Mouse (Mus musculus) heart, postnatal 14 days (tissue): Measurements from ENCODE around the gene Abca4. TPM values are rescaled to one million over a fixed set of nuclear protein-coding genes. Genes with fewer than 3 reads are reported as not detected.

Source experiments
- DNase-seq, 2 experiments: peaks; one replicate each; pipeline ENCODE4 v3.0.0; 2021 to 2022
- intact Hi-C: fragments of 180-260 bp; cut with DNase I; formaldehyde crosslinking; loops from one replicate; pipeline ENCODE4 v1.15.1; 2025
- total RNA-seq, 2 experiments: library from RNA; stranded (reverse); gene quantifications; 2 replicates each; pipeline ENCODE4 v1.2.3; 2021

Gene Abca4
- total RNA-seq, 2 experiments from 2014 or later: 4.2 to 4.3 TPM

DNA sequence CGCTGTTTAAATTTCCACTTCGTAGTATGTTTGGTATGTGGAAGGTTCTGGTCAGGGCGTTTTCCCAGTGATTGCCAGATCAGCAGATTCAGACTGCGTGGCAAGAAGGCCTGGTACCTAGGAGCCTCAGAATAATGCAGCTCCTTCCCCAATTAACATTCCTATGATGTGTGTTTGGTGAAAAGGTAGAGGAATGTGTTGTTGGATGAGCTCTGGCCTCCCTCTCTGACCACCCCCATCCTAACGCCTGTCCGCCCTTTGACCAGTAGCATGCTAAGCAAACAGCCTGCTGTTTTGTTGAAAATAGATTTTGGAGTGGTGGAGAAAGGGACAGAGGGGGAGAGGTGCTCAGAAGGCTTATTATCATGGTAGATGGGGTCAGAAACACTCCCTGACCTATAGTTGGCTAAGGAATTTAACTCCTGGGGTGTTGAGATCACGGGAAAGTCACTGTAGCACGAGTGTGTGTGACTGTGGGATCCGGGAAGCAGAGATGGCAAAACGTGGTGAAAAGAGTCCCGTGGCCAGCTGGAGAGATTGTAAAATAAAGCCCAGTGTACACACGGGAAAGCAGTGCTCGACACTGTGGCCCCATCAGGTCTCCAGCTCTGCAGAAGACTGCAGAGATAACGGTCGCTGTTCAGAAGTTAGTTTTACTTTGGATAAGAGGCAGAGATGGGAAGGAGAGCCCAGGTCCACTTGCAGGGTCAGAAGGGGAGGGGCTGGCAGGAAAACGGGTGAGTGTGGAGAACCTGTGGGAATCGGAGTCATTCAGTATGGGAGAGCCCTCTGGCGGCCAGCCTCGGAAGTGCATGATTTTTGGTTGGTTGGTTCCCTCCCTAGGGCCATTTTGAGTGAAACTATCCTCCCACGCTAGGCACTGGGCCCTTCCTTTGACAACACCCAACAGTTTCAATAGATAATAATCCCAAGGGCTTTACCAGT is 59.9 kb downstream of the Abca4 start:
- DNase-seq: peak; percentile 89 to 94
- intact Hi-C loops: loop anchor here (1.0 to 5.0 kb wide), 6 partner anchors 25 to 219 kb away; partner anchors contain the start of gene Abca4

DNA sequence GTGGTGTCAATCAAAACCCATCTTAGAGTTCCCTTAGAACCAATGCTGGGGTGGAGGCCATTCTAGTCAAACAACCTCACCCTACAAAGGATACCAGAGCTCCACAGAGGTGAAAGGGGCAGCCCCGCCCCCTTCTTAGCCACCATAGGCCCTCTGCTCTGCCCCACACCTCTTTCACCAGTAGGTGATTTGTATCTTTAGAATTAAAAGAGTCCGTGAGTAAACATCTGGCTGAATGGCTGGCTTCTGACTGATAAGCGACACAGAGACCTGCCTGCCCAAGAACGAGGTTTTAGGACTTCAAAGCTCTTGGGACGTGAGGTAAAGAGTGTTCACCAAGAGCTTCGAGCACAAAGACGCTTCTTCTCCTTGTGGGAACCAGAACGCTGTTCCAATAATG is 62.7 kb downstream of the Abca4 start:
- intact Hi-C loops: no loop called here

DNA sequence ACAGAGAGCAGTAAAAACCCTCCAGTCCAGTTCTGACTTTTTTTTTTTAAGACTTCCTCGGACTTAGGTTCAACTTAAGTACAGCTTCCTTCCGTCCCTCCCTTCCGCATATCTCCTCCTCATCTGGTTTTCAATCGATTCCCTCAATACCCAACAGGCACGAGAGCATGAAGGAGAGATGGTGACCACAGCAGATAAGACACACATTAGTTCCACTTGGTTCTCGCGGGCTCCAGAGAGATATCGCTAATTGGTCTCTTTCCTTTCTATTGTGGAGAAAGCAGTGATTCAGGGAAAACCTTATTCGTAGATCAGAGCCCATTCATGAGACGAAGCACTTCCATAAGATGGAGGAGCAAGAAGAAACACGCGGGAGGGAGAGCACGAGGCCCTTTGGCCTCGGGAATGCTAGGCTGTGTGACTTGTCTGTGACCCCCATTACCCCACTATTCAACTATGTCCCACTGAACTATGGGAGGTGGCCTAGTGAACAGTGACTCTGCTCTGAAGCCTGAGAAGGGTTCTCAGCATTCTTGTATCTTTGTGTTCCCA is 63.5 kb downstream of the Abca4 start:
- intact Hi-C loops: no loop called here
- DNase-seq: no peak

More for the DNA sequence above, 62.7 kb downstream of the Abca4 start:
- no peak for DNase-seq

DNA sequence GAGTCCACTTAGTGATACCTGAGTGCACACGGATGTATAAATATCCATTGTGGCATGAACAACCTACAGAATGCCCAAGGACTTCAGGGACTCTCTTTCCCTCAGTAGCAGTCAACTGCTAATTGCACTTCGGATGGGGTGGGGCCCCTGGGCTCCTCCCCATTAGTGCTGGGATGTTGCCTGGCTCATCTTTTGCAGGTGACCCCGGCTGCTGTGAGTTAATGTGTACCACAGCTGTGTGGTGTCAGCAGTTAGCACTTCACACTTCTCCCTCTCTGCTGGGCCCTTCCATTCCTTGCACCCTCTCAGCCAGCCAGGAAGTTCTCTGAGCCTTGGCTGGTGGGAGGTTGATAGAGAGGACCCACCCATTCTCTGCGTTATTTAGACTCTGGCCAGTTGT is 65.2 kb downstream of the Abca4 start:
- DNase-seq: no peak
- intact Hi-C loops: no loop called here

DNA sequence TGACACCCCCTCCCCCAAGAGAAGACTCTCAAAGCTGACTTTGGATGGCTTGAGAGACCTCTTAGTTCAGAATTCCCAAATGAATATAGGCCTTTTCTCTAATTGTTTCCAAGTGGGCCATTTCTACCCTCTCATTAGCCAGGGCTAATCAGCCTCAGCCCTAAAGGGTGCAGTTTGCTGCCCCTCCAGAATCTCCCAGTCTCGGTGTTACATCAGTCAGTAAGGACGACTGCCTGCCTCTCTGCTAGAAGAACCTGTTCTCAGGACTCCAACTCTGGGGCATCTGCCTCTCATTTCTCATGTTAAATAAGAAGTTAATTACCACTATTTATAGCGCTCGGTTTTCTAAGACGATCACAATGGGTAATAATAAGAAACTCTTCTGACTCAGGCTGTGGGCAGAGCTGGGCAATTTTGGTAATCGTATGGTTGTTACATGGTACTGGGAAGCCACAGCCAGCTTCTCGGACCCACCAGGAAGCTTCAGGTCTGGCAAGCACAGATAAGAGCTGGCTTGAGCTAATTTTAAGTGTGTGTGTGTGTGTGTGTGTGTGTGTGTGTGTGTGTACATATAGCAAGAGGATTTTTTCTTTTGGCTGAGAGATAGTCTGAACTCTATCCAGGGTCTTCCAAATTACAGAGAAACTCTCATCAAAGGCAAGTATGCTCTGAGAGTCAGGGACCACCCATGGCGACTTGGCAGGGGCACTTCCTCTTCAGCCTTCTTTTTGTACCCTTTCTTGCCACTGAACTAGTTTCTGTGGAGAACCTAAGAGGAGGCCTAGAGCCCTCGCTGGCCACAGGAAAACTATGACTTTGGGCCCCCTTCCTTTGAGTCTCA is 67.1 kb downstream of the Abca4 start:
- intact Hi-C loops: no loop called here
- no peak for DNase-seq

DNA sequence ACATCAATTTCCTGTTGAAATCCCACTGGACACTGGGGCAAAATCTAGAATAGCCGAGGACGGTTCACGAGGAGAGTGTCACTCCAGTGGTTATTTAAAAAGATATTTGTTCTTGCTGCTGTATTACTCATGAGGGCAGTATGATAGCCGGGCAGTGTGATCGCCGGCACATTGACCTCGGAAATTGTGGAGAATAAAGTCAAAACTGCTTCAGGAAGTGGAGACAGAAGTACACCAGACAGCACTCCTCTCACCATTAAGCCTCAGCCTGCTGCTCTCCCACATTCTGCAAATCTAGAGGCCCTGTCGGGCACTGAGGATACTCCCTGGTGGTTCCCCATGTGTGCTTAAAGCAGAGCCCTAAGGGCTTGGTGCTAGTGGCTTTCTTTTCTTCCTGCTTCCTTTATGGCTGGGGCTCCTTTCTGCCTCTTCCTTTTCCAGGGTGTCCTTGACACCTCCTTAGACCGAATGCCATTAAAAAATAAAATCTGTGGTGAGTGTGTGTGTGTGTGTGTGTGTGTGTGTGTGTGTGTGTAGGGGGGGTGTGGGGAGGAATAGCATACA is 74.5 kb downstream of the Abca4 start:
- intact Hi-C loops: no loop called here
- no peak for DNase-seq

DNA sequence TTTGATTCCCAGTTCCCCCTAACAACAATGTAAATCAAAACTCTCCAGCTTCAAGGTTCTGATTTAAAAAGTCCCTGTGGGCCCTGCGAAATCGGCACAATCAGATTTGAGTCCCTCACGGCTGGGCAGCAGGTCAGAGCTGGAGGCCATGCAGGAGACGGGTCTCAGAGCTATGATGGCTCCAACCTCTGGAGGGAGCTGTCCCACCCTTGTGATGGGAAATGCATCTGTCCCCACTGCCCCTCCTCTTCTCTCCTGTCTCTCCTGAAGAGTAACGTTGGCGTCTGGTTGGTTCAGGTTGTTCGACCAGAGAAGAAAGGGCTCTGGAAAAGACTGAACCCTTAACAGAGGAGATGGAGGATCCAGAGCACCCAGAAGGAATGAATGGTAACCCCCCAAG is 75.5 kb downstream of the Abca4 start:
- peak in 1 of 2 experiments; percentile 29 for DNase-seq
- intact Hi-C loops: loop anchor here (5.0 kb wide), 1 partner anchor 152 kb away; no protein-coding TSS in a partner anchor

DNA sequence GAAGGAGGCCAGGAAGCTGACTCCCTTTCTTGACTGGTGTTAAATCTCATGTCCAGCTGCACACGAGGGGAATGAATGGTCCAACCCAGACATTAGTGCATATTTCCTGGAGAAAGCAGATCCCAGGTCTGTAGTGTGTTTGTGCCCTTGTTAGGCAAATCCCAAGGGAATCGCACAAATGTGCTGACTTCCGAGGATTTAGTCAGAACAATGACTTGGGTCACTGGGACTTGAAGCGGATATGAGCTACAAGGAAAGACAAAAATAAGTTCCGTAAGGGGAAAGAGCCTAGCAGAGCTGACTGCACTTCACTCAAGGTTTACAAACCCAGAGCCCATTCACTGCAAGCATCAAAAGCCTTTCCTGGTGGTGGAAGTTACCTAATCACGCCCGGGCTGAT is 76.0 kb downstream of the Abca4 start:
- intact Hi-C loops: loop anchor here (5.0 kb wide), 1 partner anchor 153 kb away; no protein-coding TSS in a partner anchor
- peak; percentile 39 to 43 for DNase-seq

DNA sequence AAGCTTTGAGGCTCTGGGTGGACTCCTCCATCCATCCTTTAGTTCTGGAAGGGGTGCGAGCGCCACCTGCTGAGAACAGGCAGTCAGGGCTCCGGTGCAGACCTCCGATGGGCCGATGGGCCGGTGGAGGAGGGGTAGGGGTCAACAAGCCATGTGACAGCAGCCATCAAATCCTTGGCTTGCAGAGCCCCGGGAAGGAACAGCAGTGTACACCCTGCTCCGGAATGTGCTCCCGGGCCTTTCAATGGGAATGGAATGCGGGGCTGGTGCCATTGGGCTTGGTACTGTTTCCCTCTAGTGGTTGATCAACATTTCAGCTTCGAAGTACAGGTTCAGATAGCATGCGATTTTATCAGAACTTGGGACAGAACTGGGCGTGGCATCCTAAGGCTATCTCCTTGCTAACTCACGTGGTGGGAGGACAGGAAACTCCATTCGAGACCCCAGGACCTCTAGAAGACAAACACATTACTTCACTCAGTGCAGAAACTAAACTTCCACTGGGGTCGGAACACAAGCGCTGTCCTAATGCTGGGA is 78.0 kb downstream of the Abca4 start:
- intact Hi-C loops: loop anchor here (1.0 to 5.0 kb wide), 2 partner anchors 155 to 237 kb away; no protein-coding TSS in a partner anchor

DNA sequence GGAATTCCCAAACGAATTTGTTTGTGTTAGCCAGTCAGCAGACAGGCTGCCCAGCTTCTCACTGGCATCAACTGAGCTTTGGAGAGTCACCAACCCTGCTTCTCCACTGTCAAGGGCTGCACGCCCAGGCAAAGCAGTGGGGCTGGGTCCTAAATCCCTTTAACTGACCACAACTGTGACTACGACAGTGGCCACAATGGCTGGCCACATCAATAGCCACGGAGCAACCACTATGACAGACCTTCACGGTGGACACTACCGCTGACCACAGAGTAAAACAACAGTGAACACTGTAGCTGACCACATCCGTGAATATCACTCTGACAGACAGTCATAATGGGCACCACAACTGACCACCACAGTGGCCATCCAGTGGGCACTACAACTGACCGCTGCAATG is 78.6 kb downstream of the Abca4 start:
- intact Hi-C loops: loop anchor here (1.0 to 5.0 kb wide), 2 partner anchors 156 to 238 kb away; no protein-coding TSS in a partner anchor
- peak in 1 of 2 experiments; percentile 34 for DNase-seq

More for the DNA sequence above, 78.0 kb downstream of the Abca4 start:
- DNase-seq: peak; percentile 95 to 97

DNA sequence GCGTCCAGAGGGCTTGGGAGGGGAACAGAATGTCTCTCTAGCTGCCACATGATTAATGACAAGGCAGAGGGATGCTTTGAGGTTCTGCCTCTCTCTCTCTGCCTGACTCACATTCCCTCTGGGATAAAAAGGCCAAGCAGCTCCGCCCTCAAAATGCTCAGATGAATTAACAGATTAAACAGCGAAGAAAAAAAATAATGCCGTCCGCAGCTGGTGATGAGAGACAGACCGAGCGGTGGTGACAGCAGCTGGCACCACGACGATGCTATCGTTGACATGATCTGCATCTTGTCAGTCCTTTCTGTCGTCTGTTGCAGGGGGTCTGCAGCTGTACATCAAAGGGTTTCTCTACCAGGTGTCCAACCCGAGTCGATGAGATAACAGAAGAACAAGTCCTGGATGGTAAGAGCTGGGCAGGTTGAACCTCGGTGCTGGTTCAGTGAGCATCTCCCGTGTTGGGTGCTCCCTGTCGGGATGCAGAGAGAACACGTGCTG is 84.8 kb downstream of the Abca4 start:
- intact Hi-C loops: no loop called here
- DNase-seq: no peak

DNA sequence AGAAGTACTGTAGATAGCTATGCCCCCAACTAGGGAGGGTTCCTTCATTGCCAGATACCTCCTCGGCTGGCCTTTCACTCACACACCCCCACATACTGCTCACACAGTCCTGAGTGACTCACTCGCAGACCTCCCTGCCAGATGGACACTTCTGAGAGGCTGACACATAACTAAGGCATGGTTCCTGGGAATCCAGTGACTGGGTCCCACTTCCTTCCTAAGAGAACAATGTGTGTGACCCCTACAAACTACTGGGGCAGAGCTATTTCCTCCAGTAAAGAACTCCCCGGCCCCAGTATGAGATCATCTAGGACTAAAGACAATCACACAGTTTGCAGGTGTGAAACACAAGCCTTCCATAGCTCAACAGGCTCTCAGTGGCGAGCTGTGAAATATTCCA is 86.5 kb downstream of the Abca4 start:
- peak; percentile 53 to 54 for DNase-seq
- intact Hi-C loops: no loop called here

DNA sequence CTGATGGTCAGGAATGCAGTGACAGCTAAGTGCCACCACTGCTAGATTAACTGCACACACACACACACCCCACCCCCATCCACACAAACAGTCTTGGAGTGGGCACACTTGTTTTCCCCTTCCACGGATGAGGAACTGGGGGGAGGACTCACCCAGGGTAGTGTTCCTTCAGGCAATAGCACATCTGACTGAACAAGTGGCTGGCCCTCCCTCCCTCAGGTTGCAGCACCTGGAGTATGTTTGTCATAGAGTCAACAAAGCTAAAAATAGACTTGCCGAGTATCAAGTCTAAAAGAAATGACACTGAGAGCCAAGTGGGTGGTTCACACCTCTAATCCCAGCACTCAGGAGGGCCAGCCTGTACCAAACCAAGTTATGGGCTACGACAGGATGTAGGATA is 87.4 kb downstream of the Abca4 start:
- intact Hi-C loops: no loop called here
- no peak for DNase-seq

DNA sequence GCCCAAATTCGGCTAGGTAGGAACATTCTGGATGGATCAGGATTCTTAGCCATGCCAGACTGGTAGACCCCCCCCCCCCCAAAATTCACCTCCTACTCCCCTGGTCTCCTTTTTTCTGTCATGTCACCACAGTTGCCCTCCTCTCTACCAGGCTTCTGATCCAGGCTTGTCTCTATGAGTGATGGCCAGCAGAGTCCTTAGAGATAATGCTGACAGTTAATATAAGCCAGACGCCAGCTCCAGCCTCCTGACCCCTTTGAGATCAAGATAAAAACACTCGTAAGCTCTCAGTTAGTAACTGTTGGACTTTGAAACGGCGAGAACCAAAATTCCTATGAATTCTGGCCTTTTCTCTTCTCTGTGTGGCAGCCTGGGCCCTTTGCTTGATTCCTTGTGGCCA is 89.0 kb downstream of the Abca4 start:
- intact Hi-C loops: no loop called here

DNA sequence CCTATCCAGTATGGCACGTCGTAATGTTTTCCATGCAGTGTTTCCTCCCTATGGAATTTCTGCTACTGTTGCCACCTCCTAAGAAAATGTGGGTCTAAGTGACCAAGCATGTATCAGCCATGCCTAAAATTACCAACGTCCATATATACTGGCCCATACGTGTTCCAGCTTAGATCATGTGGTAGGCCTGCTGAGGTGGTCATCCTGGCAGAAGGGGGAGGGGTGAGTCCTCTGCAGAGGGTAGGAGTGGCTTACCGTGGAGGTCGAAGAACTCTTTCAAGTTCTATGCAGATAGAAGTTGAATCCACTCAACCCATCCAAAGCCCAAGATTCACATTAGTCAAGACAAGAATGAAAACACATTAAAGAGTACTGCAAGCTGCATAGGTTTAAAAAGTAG is 89.6 kb downstream of the Abca4 start:
- intact Hi-C loops: no loop called here
- no peak for DNase-seq

More for the DNA sequence above, 89.0 kb downstream of the Abca4 start:
- DNase-seq: no peak

DNA sequence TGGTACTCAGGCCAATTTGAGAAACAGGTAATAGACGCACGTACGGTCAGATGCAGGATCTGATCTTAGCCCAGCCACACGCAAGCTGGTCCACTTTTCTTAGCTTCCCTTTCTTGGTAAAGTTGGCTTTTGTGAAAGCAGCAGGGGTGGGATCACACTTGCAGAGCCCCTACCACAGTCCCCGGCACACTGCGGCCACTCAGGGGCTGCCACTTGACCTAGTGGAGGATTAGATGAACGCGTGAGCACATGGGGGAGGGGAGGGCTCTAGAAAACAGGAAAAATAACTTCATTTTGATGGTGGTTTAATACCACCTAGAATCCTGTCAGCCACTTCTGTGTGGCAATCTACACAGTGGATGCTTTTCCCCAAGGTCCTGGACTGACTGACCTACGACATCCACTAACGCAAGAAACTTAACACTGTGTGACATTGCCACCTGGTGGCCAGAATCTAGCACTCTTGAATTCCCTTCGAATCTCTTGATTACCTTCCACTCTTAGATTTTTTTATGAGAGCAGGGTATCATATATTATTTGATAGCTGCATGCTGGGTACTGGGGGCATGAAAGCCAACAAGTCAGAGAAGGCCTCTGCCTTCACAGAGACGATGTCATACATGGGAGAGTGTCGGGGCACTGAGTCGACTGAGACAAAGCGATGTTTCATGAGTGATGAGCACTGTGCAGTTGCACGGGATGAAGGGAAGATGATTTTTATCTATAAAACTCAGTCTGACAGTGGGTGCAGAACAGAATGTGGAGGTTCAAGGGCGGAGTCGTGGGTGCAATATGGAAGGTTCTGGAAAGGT is 96.6 kb downstream of the Abca4 start:
- DNase-seq: peak; percentile 70 to 81
- intact Hi-C loops: loop anchor here (2.0 to 10.0 kb wide), 4 partner anchors 176 to 494 kb away; no protein-coding TSS in a partner anchor

DNA sequence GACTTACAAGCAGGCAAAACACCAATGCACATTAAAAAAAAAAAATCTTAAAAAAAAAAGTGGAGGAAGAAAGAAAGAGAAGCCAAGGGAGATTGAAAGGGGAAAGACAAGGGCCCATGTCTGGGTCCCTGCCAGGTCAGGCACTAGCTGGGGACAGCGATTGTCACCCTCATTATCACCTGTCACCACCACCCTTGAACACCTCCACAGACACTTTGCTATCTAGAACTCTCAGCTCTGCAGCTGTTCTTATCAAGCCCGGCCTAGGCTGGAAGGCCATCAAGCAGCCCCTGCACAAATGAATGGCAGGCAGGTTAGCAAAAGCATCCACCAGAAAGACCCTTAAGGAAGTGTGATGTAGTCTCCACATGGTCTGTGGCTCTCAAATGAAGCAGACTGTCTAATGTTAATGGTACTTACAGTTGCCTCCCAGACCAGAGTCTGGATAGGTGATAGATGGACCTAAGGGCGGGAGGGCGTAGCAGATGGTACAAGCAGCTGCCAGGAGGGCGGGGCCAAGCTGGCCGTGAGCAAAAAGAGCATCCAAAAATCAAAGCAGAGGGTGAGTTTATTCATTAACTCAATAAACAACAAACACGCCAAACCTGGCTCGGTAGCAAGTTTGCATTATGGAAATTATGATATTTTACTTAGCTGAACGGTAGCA is 98.1 kb downstream of the Abca4 start:
- intact Hi-C loops: loop anchor here (5.0 to 10.0 kb wide), 3 partner anchors 322 to 492 kb away; no protein-coding TSS in a partner anchor

DNA sequence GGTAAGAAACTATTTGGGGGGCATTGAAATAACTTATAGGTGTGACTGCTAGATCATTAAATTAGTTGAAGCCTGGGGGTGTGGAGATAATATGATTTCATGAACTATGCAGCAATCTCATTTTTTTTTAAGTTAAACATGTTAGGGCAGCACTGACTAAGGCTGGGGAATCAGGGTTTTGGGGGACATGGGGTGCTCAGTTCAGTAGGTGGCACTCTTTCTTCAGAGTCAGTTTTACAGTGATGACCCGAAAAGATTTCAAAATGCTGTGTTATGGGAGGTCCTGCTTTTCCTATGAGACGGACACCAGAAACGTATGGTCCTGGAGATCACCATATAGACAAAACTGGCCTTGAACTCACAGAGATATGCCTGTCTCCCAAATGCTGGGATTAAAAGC is 99.2 kb downstream of the Abca4 start:
- DNase-seq: no peak
- intact Hi-C loops: loop anchor here (5.0 to 10.0 kb wide), 3 partner anchors 321 to 491 kb away; no protein-coding TSS in a partner anchor

More for the DNA sequence above, 98.1 kb downstream of the Abca4 start:
- DNase-seq: peak; percentile 56 to 60
